Mouse (Mus musculus) embryonic fibroblast, embryonic 13.5 days (primary cell): ENCODE measurements around the gene Psrc1.

Source experiments
- CTCF ChIP-seq: IDR thresholded peaks from 2 replicates; pipeline ENCODE4 v1.5.1; 2011; ENCODE audit warnings: mild to moderate bottlenecking, control low read depth, low read length, moderate library complexity, borderline replicate concordance; ENCODE audit not compliant: insufficient read depth
- POLR2A ChIP-seq: IDR thresholded peaks from 2 replicates; pipeline ENCODE4 v1.6.1; 2011; ENCODE audit warnings: low read depth, mild to moderate bottlenecking, control low read depth, low read length, moderate library complexity

DNA sequence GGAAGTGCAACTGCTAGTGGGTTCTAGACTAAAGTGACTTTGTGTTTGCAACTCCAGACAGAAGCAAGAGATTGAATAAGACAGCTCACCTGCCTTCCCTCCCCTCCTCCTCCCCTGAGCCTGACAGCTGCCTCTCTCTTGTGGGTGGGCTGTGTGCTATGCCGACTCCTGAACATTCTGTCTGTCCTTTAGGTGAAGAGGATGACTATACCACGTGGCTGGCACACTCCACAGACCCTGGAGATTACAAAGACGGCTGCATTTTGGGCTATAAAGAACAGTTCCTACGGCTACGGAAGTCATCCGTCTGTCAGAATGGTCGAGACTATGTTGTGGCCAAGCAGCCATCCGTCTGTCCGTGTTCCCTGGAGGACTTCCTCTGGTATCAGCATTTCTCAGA is 35.3 kb upstream of the Psrc1 start:
- TF ChIP-seq CTCF: no peak
- TF ChIP-seq POLR2A: no peak
